Mouse (Mus musculus): ENCODE results near the gene Gjc2.

DNA sequence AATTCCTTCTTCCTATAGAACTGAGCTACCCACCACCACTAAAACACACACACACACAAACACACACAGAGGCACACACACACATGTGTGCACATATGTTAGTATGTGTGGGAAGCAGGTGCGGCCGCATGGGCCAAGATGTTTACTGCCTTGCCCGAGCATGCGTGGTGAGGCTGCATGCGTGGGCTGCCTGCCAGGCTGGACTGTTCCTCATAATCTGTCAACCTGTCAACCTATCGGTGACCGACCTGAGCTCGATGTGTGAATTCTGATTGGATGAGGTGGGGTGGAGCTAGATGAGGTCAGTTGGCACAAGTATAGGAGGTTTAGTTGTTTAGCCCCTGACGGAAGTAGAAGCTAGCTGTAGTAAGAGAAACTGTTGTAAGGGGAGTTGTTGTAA lies 52.2 kb downstream of the Gjc2 start:
- no peak for TF ChIP-seq CTCF (IDR thresholded peaks at IDR 0.05; ENCODE audit: low read depth)
- TF ChIP-seq EP300 (IDR thresholded peaks at IDR 0.05; ENCODE audit: low read depth), result no peak

All from liver, postnatal 0 days (tissue).